Mouse (Mus musculus): ENCODE data around the gene Rnf31. TPM values are rescaled to one million over a fixed set of nuclear protein-coding genes. Genes with fewer than 3 reads are reported as not detected.
A peak's percentile ranks its signal among the peaks of the same experiment; 100 is the strongest.

Rnf31 gene
- total and polyA plus RNA-seq, 3 experiments, result 12.6 to 43.9 (median 34.2) TPM

DNA sequence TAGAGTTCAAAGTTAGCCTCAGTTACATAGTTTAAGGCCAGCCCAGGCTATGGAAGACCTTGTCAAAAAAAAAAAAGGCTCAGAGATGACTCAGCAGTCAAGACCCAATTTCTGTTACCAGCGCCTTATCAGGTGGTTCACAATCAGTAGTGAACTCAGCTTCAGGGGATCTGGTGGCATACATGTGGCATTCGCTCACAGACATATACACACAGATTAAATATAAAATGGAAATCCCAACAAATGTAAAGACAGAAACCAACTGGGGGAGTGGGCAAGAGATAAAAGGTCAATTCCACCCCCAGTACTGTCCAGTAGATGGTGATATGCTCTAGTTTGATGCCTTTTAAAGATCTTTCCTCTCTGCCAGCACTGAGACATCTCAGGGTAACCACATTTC is 5.4 kb upstream of the Rnf31 start:
- no peak overlapping the region; the same call in 1 of the 2 replicates for H3K4me3 ChIP-seq (ENCODE audit: low read depth, low read length)
- peaks cover 49% of the 10 kb centered on the region for H3K36me3 ChIP-seq (replicated peaks)
- peaks cover 72% of the 10 kb centered on the region for H3K4me1 ChIP-seq (ENCODE audit: insufficient read depth, low read depth, low read length)
- DNase-seq (ENCODE audit: low spot score) (peak; percentile 31), ATAC-seq (ENCODE audit: extremely low read depth, insufficient number of reproducible peaks, low FRiP score, poor library complexity, severe bottlenecking) (peak; percentile 17)
- H3K27me3 ChIP-seq (ENCODE audit: insufficient read depth, low read length), result no peaks in the 10 kb centered on the region
- no peaks in the 10 kb centered on the region for H3K9me3 ChIP-seq (replicated peaks)
- TF ChIP-seq TAL1 (conservative IDR thresholded peaks at IDR 0.05; ENCODE audit: low read depth, low read length) (no peak; the same call in 1 of the 2 replicates), GATA2 (IDR thresholded peaks at IDR 0.05; ENCODE audit: borderline replicate concordance, low read depth, low read length) (no peak), CTCF (IDR thresholded peaks at IDR 0.05; ENCODE audit: low read depth, low read length) (no peak), POLR2AphosphoS5 (IDR thresholded peaks at IDR 0.05; ENCODE audit: insufficient replicate concordance, low read depth, low read length) (no peak), GATA1 (IDR thresholded peaks at IDR 0.05; ENCODE audit: borderline replicate concordance, low read length) (no peak)

DNA sequence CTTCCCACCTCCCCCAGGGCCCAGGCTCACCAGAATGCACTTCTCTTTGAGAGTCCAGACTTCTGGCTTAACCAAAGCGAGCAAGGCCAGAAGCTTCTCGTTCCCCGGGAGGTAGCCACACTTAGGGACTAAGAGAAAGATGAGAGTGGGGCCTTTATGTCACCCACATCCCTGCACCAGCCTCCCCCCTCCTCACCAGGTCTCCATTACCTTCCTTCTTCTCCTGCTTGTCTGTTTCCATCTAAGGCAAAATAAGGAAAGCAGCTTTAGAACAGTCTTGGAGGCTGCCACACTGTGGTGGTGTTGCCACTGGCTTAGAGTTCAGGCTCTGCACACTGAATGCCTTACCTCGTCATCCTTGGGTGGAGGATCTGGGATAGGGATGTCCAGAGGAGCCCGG is 2.2 kb upstream of the Rnf31 start:
- H3K4me1 ChIP-seq (ENCODE audit: insufficient read depth, low read depth, low read length), result peaks cover 76% of the 10 kb centered on the region
- ATAC-seq (ENCODE audit: extremely low read depth, insufficient number of reproducible peaks, low FRiP score, poor library complexity, severe bottlenecking), result no peak

DNA sequence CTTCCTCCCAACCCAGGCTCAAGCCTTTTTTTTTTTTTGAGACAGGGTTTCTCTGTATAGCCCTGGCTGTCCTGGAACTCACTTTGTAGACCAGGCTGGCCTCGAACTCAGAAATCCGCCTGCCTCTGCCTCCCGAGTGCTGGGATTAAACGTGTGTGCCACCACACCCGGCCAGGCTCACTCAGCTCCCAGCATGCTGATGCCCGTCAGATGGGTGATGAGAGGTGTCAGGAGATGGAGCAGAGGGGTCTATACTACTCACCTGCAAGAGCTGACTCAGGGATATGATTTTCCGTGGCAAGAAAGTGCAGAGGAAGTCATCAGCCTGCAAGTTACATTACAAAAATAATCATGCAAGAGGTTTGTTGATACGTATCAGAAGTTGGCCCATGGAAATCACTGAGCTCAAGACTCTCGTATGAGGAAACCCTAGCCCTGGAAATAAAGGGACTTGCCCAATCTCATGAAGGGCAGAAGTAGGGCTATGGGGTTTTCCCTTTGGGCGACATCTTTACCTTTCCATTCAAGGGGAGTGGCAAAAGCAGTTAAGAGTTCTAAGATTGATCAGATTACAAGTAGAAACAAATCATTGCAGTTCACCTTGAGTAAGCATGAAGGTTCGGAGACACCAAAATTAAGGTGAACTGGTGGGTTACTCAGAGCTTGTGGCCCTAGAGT is 1.6 kb upstream of the Rnf31 start:
- Histone ChIP-seq H3K4me1 (ENCODE audit: insufficient read depth, low read depth, low read length) (peaks cover 75% of the 10 kb centered on the region), H3K27me3 (ENCODE audit: insufficient read depth, low read length) (no peaks in the 10 kb centered on the region), H3K36me3 (replicated peaks) (peaks cover 49% of the 10 kb centered on the region), H3K9me3 (replicated peaks) (no peaks in the 10 kb centered on the region), H3K4me3 (ENCODE audit: low read depth, low read length) (peak overlapping the region; percentile 96)
- DNase-seq (ENCODE audit: low spot score) (no peak), ATAC-seq (ENCODE audit: extremely low read depth, insufficient number of reproducible peaks, low FRiP score, poor library complexity, severe bottlenecking) (no peak)
- TF ChIP-seq POLR2AphosphoS5 (IDR thresholded peaks at IDR 0.05; ENCODE audit: insufficient replicate concordance, low read depth, low read length) (no peak), GATA1 (IDR thresholded peaks at IDR 0.05; ENCODE audit: borderline replicate concordance, low read length) (no peak), CTCF (IDR thresholded peaks at IDR 0.05; ENCODE audit: low read depth, low read length) (no peak), TAL1 (conservative IDR thresholded peaks at IDR 0.05; ENCODE audit: low read depth, low read length) (no peak), GATA2 (IDR thresholded peaks at IDR 0.05; ENCODE audit: borderline replicate concordance, low read depth, low read length) (no peak)

More for the DNA sequence above, 2.2 kb upstream of the Rnf31 start:
- Histone ChIP-seq H3K27me3 (ENCODE audit: insufficient read depth, low read length) (no peaks in the 10 kb centered on the region), H3K9me3 (replicated peaks) (no peaks in the 10 kb centered on the region), H3K4me3 (ENCODE audit: low read depth, low read length) (peak overlapping the region; percentile 96; the same call in 1 of the 2 replicates), H3K36me3 (replicated peaks) (peaks cover 42% of the 10 kb centered on the region)
- no peak for DNase-seq (ENCODE audit: low spot score)
- TF ChIP-seq GATA1 (IDR thresholded peaks at IDR 0.05; ENCODE audit: borderline replicate concordance, low read length), result no peak
- TF ChIP-seq POLR2AphosphoS5 (IDR thresholded peaks at IDR 0.05; ENCODE audit: insufficient replicate concordance, low read depth, low read length), result no peak
- no peak for TF ChIP-seq TAL1 (conservative IDR thresholded peaks at IDR 0.05; ENCODE audit: low read depth, low read length)
- no peak for TF ChIP-seq CTCF (IDR thresholded peaks at IDR 0.05; ENCODE audit: low read depth, low read length)
- TF ChIP-seq GATA2 (IDR thresholded peaks at IDR 0.05; ENCODE audit: borderline replicate concordance, low read depth, low read length), result no peak

- ATAC-seq (ENCODE audit: extremely low read depth, insufficient number of reproducible peaks, low FRiP score, poor library complexity, severe bottlenecking) (peak; percentile 87), DNase-seq (ENCODE audit: low spot score) (peak; percentile 91)
- Histone ChIP-seq H3K9me3 (replicated peaks) (no peaks in the 10 kb centered on the region), H3K36me3 (replicated peaks) (peaks cover 58% of the 10 kb centered on the region), H3K4me1 (ENCODE audit: insufficient read depth, low read depth, low read length) (peaks cover 67% of the 10 kb centered on the region), H3K27me3 (ENCODE audit: insufficient read depth, low read length) (no peaks in the 10 kb centered on the region), H3K4me3 (ENCODE audit: low read depth, low read length) (peak within 1 kb of the TSS; percentile 96)
- no peak for TF ChIP-seq CTCF (IDR thresholded peaks at IDR 0.05; ENCODE audit: low read depth, low read length)
- TF ChIP-seq GATA2 (IDR thresholded peaks at IDR 0.05; ENCODE audit: borderline replicate concordance, low read depth, low read length), result no peak
- no peak for TF ChIP-seq GATA1 (IDR thresholded peaks at IDR 0.05; ENCODE audit: borderline replicate concordance, low read length)
- no peak for TF ChIP-seq TAL1 (conservative IDR thresholded peaks at IDR 0.05; ENCODE audit: low read depth, low read length)
- TF ChIP-seq POLR2AphosphoS5 (IDR thresholded peaks at IDR 0.05; ENCODE audit: insufficient replicate concordance, low read depth, low read length), result no peak
Observed at GRCm38 (mm10) chr14:55590748-55591330, 669 bp upstream of the Rnf31 start, which contains the start of gene Psme2. TSS of gene Psme2 (minus strand) at chr14:55591113.

- ATAC-seq (ENCODE audit: extremely low read depth, insufficient number of reproducible peaks, low FRiP score, poor library complexity, severe bottlenecking), result no peak
- DNase-seq (ENCODE audit: low spot score), result no peak
- no peak for TF ChIP-seq GATA2 (IDR thresholded peaks at IDR 0.05; ENCODE audit: borderline replicate concordance, low read depth, low read length)
- no peak for TF ChIP-seq CTCF (IDR thresholded peaks at IDR 0.05; ENCODE audit: low read depth, low read length)
- TF ChIP-seq TAL1 (conservative IDR thresholded peaks at IDR 0.05; ENCODE audit: low read depth, low read length), result no peak
- no peak for TF ChIP-seq POLR2AphosphoS5 (IDR thresholded peaks at IDR 0.05; ENCODE audit: insufficient replicate concordance, low read depth, low read length)
- no peak for TF ChIP-seq GATA1 (IDR thresholded peaks at IDR 0.05; ENCODE audit: borderline replicate concordance, low read length)
- Histone ChIP-seq H3K4me1 (ENCODE audit: insufficient read depth, low read depth, low read length) (peaks cover 58% of the 10 kb centered on the region), H3K4me3 (ENCODE audit: low read depth, low read length) (peak overlapping the region; percentile 96), H3K27me3 (ENCODE audit: insufficient read depth, low read length) (no peaks in the 10 kb centered on the region), H3K36me3 (replicated peaks) (peaks cover 68% of the 10 kb centered on the region), H3K9me3 (replicated peaks) (no peaks in the 10 kb centered on the region)
Observed at GRCm38 (mm10) chr14:55592226-55592625, 718 bp downstream of the Rnf31 start.

GRCm38 (mm10) chr14:55596036-55596690 is 4.7 kb downstream of the Rnf31 start:
- no peak overlapping the region for H3K4me3 ChIP-seq (ENCODE audit: low read depth, low read length)
- H3K9me3 ChIP-seq (replicated peaks), result no peaks in the 10 kb centered on the region
- H3K4me1 ChIP-seq (ENCODE audit: insufficient read depth, low read depth, low read length), result peaks cover 38% of the 10 kb centered on the region
- ATAC-seq (ENCODE audit: extremely low read depth, insufficient number of reproducible peaks, low FRiP score, poor library complexity, severe bottlenecking), result no peak
- H3K27me3 ChIP-seq (ENCODE audit: insufficient read depth, low read length), result no peaks in the 10 kb centered on the region
- no peak for TF ChIP-seq POLR2AphosphoS5 (IDR thresholded peaks at IDR 0.05; ENCODE audit: insufficient replicate concordance, low read depth, low read length)
- no peak for TF ChIP-seq GATA1 (IDR thresholded peaks at IDR 0.05; ENCODE audit: borderline replicate concordance, low read length)
- TF ChIP-seq TAL1 (conservative IDR thresholded peaks at IDR 0.05; ENCODE audit: low read depth, low read length), result no peak
- no peak for TF ChIP-seq CTCF (IDR thresholded peaks at IDR 0.05; ENCODE audit: low read depth, low read length)
- TF ChIP-seq GATA2 (IDR thresholded peaks at IDR 0.05; ENCODE audit: borderline replicate concordance, low read depth, low read length), result no peak
- no peak for DNase-seq (ENCODE audit: low spot score)
- H3K36me3 ChIP-seq (replicated peaks), result peaks cover 77% of the 10 kb centered on the region

Data from G1E (cell line).